Mouse (Mus musculus): ENCODE measurements around the gene Creb5. TPM values are rescaled to one million over a fixed set of nuclear protein-coding genes. Genes with fewer than 3 reads are reported as not detected.

The Creb5 gene
- polyA plus RNA-seq, 1 experiment = 1.5 TPM

DNA sequence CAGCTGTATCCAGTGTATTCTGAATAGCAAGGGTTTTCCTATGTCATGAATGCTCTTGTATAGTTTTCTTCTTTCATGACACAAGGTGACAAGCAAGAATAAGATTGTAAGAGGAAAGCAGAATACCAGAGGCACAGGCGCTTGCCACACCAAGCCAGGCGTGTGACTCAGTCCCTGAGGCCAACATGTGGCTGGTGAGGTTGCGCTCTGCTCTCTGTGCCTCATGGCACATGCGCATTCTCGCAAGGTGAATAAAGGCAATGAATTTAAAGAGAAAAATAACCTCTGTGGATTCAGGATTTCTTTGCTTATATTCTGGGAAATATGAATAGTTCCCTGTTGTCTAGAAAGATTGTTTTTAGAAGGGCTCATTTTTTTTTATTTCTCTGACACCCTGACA lies 169.0 kb downstream of the Creb5 start:
- Histone ChIP-seq H3K36me3 (ENCODE audit: control insufficient read depth, insufficient read depth) (no peaks in the 10 kb centered on the region), H3K79me3 (ENCODE audit: low read depth) (no peaks in the 10 kb centered on the region), H3K79me2 (ENCODE audit: control insufficient read depth, insufficient read depth) (no peaks in the 10 kb centered on the region), H3K27me3 (ENCODE audit: control insufficient read depth, insufficient read depth, insufficient read length) (no peaks in the 10 kb centered on the region), H3K4me3 (ENCODE audit: insufficient read depth, poor library complexity, severe bottlenecking) (no peak overlapping the region), H3ac (ENCODE audit: control insufficient read depth, insufficient read length, low read depth) (no peak overlapping the region)
- TF ChIP-seq FOSL1 (IDR thresholded peaks at IDR 0.05; ENCODE audit: insufficient read depth, low read length, poor library complexity, severe bottlenecking) (no peak), USF1 (IDR thresholded peaks at IDR 0.05; ENCODE audit: low read depth) (no peak), MYOG (IDR thresholded peaks at IDR 0.05; ENCODE audit: control insufficient read depth, extremely low read depth, insufficient read length) (no peak), MYOD1 (IDR thresholded peaks at IDR 0.05; ENCODE audit: control insufficient read depth, insufficient read length, low read depth) (no peak), CEBPB (IDR thresholded peaks at IDR 0.05; ENCODE audit: low read depth) (no peak), MAX (IDR thresholded peaks at IDR 0.05) (no peak), CTCF (IDR thresholded peaks at IDR 0.05; ENCODE audit: control insufficient read depth, insufficient read depth, insufficient read length) (no peak)

DNA sequence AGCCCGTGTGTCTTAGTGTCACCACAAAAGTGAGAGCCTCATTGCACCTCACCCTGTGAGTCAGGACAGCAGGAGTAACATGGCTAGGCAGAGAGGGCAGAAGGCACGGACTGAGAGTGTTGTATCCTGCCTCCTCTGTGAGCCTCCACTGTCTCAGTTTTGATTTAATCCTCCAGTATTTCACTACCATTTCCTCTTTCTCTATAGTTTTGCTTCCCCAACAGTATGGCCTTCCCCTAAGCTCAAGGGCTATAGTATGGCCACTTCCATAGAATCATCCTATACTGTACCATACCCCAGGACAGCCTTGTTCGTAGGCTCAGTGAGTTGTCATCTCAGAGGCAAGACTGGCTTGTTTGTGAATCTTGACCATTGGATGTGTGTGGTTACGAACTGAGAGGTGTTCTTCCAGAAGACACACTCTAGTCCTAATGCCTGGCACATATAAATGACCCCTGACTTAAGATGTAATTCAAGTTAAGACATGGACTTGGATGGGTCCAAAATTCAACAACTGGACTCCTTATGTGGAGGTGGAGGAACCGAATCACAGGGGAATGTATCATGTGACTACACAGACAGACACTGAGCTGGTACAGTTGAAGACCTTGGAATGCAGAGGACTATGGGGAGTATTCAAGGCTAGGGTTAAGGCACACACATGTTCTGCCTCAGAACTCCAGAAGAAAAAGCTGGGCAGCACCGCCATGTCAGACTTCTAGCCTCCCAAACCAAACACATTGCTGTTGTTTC lies 173.1 kb downstream of the Creb5 start:
- H3K79me3 ChIP-seq (ENCODE audit: low read depth) = no peaks in the 10 kb centered on the region
- no peaks in the 10 kb centered on the region for H3K27me3 ChIP-seq (ENCODE audit: control insufficient read depth, insufficient read depth, insufficient read length)
- TF ChIP-seq MYOD1 (IDR thresholded peaks at IDR 0.05; ENCODE audit: control insufficient read depth, insufficient read length, low read depth) = no peak
- no peak for TF ChIP-seq MAX (IDR thresholded peaks at IDR 0.05)
- H3K79me2 ChIP-seq (ENCODE audit: control insufficient read depth, insufficient read depth) = no peaks in the 10 kb centered on the region
- H3ac ChIP-seq (ENCODE audit: control insufficient read depth, insufficient read length, low read depth) = no peak overlapping the region
- no peaks in the 10 kb centered on the region for H3K36me3 ChIP-seq (ENCODE audit: control insufficient read depth, insufficient read depth)
- no peak overlapping the region for H3K4me3 ChIP-seq (ENCODE audit: insufficient read depth, poor library complexity, severe bottlenecking)

DNA sequence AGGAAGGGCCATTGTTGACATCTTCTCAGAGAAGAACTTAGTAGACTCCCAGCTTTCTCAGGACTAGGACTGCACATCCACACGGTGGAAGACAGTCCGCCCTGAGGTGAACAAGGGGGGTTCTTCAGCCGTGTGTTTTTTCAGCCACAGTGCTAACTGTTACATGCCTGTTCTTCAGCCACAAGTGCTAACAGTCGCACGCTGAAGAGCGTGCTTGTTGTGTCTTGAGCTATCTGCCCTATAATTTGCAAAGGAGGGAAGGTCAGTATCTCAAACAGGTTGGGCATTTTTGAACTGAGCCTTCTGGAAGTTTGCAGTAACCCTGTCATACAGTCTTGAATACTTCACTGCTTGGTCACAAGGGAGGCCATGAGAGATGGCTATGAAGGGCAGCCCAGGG lies 174.0 kb downstream of the Creb5 start:
- Histone ChIP-seq H3K4me3 (ENCODE audit: insufficient read depth, poor library complexity, severe bottlenecking) (no peak overlapping the region), H3ac (ENCODE audit: control insufficient read depth, insufficient read length, low read depth) (no peak overlapping the region), H3K79me2 (ENCODE audit: control insufficient read depth, insufficient read depth) (no peaks in the 10 kb centered on the region), H3K27me3 (ENCODE audit: control insufficient read depth, insufficient read depth, insufficient read length) (no peaks in the 10 kb centered on the region), H3K36me3 (ENCODE audit: control insufficient read depth, insufficient read depth) (no peaks in the 10 kb centered on the region), H3K79me3 (ENCODE audit: low read depth) (no peaks in the 10 kb centered on the region)
- TF ChIP-seq FOSL1 (IDR thresholded peaks at IDR 0.05; ENCODE audit: insufficient read depth, low read length, poor library complexity, severe bottlenecking) = no peak
- no peak for TF ChIP-seq CEBPB (IDR thresholded peaks at IDR 0.05; ENCODE audit: low read depth)
- no peak for TF ChIP-seq MAX (IDR thresholded peaks at IDR 0.05)
- TF ChIP-seq MYOD1 (IDR thresholded peaks at IDR 0.05; ENCODE audit: control insufficient read depth, insufficient read length, low read depth) = no peak
- TF ChIP-seq USF1 (IDR thresholded peaks at IDR 0.05; ENCODE audit: low read depth) = no peak
- TF ChIP-seq MYOG (IDR thresholded peaks at IDR 0.05; ENCODE audit: control insufficient read depth, extremely low read depth, insufficient read length) = no peak
- TF ChIP-seq CTCF (IDR thresholded peaks at IDR 0.05; ENCODE audit: control insufficient read depth, insufficient read depth, insufficient read length) = no peak

DNA sequence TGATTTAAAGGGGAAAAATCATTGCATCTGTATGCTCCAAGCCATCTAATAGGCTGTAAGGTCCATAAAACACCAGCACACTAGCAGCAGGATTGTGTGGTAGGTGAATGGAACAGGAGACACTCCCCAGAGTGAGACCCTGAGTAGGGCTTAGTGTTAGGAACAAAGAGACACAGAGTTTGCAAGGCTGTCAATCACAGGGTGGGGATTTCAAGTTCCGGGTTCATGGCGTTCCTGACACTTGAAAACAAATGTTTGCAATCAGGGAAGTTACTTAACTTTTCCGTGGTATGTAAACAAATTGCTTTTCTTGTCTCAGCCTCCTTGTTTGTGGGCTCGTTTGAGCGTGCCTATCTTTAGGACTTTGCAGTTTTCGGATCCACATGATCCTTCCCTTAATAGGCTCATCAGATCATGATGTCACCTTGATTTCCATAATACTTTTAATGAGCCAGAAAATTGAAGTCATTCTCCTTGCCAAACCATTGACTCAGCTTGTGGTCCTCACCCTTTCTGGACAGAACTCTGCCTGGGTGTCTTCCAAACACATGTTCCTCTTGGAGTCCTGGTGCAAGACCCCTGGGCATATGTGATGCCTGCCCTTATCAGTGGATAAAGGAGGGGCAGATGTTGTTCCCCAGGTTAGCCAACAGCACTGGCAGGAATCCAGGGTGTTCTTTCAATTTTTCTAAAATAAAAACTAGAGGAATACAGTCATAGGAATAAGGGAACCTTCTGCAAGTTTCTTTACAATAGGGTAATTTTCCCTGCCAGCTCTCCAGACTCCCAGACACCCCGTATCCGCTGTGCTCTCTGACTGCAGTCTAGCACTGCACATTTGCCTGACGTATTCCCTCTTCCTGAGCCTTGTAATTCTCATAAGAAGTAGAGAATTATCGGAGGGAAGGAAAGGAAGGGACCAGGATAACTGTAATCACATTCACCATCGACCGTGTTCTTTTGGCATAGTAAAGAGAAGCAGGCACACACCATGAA lies 175.0 kb downstream of the Creb5 start:
- H3ac ChIP-seq (ENCODE audit: control insufficient read depth, insufficient read length, low read depth) = no peak overlapping the region
- H3K27me3 ChIP-seq (ENCODE audit: control insufficient read depth, insufficient read depth, insufficient read length) = no peaks in the 10 kb centered on the region
- no peaks in the 10 kb centered on the region for H3K79me3 ChIP-seq (ENCODE audit: low read depth)
- no peak overlapping the region for H3K4me3 ChIP-seq (ENCODE audit: insufficient read depth, poor library complexity, severe bottlenecking)
- TF ChIP-seq FOSL1 (IDR thresholded peaks at IDR 0.05; ENCODE audit: insufficient read depth, low read length, poor library complexity, severe bottlenecking) = no peak
- TF ChIP-seq MAX (IDR thresholded peaks at IDR 0.05) = no peak
- no peak for TF ChIP-seq MYOG (IDR thresholded peaks at IDR 0.05; ENCODE audit: control insufficient read depth, extremely low read depth, insufficient read length)
- no peak for TF ChIP-seq CEBPB (IDR thresholded peaks at IDR 0.05; ENCODE audit: low read depth)
- no peak for TF ChIP-seq CTCF (IDR thresholded peaks at IDR 0.05; ENCODE audit: control insufficient read depth, insufficient read depth, insufficient read length)
- no peak for TF ChIP-seq USF1 (IDR thresholded peaks at IDR 0.05; ENCODE audit: low read depth)
- no peak for TF ChIP-seq MYOD1 (IDR thresholded peaks at IDR 0.05; ENCODE audit: control insufficient read depth, insufficient read length, low read depth)
- H3K79me2 ChIP-seq (ENCODE audit: control insufficient read depth, insufficient read depth) = no peaks in the 10 kb centered on the region
- no peaks in the 10 kb centered on the region for H3K36me3 ChIP-seq (ENCODE audit: control insufficient read depth, insufficient read depth)

DNA sequence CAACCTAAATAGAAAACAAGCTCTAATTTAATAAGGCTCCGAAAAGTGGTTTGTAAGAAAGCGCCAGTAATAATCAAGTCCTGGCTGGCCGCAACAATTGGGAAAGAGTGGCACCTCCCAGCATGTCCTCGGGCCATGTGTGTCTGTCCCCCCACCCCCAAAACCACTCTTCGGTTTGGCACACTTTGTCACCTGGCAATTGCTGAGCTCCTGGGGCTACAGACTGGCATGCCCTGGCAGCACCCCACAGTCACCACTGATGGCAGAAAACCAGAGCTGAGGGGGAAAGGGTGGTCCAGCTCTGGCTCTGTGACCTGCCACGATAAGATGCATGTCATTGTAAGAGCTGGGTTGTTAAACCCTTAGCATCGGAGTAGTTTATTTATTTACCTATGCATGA lies 175.7 kb downstream of the Creb5 start:
- Histone ChIP-seq H3K79me3 (ENCODE audit: low read depth) (no peaks in the 10 kb centered on the region), H3K36me3 (ENCODE audit: control insufficient read depth, insufficient read depth) (no peaks in the 10 kb centered on the region), H3K79me2 (ENCODE audit: control insufficient read depth, insufficient read depth) (no peaks in the 10 kb centered on the region), H3K27me3 (ENCODE audit: control insufficient read depth, insufficient read depth, insufficient read length) (no peaks in the 10 kb centered on the region), H3K4me3 (ENCODE audit: insufficient read depth, poor library complexity, severe bottlenecking) (no peak overlapping the region), H3ac (ENCODE audit: control insufficient read depth, insufficient read length, low read depth) (no peak overlapping the region)
- TF ChIP-seq MYOD1 (IDR thresholded peaks at IDR 0.05; ENCODE audit: control insufficient read depth, insufficient read length, low read depth) (no peak), USF1 (IDR thresholded peaks at IDR 0.05; ENCODE audit: low read depth) (no peak), CEBPB (IDR thresholded peaks at IDR 0.05; ENCODE audit: low read depth) (no peak), FOSL1 (IDR thresholded peaks at IDR 0.05; ENCODE audit: insufficient read depth, low read length, poor library complexity, severe bottlenecking) (no peak), MYOG (IDR thresholded peaks at IDR 0.05; ENCODE audit: control insufficient read depth, extremely low read depth, insufficient read length) (no peak), CTCF (IDR thresholded peaks at IDR 0.05; ENCODE audit: control insufficient read depth, insufficient read depth, insufficient read length) (no peak), MAX (IDR thresholded peaks at IDR 0.05) (no peak)
